Comparison of ENCODE assay signal across 8 mouse cellular contexts in genomic region chr11:74526180-74527158, GRCm38 (mm10).
A peak's percentile ranks its signal among the peaks of the same experiment; 100 is the strongest.
DNase-seq lines count a peak whose midpoint lies in the region; ATAC-seq and TF ChIP-seq lines count a peak whose summit lies in the region.

No protein-coding gene starts in this region.

- ATAC-seq in midbrain, embryonic 14.5 days (ENCODE audit: low FRiP score, low TSS enrichment): no peak
- no peak for ATAC-seq in midbrain, embryonic 15.5 days (replicated peaks)
- ATAC-seq in forebrain, postnatal 0 days: no peak
- no peak for ATAC-seq in hindbrain, embryonic 11.5 days (ENCODE audit: low FRiP score)
- ATAC-seq in limb, embryonic 11.5 days (ENCODE audit: insufficient number of reproducible peaks, low FRiP score, low TSS enrichment, low read depth): no peak

- TF ChIP-seq CTCF in forebrain, postnatal 0 days (IDR thresholded peaks at IDR 0.05; ENCODE audit: low read depth): peak; percentile 74

- peak; percentile 53 for DNase-seq in midbrain, embryonic 14.5 days
- peak; percentile 48 for DNase-seq in adrenal gland, postnatal 25 days
- DNase-seq in forebrain, postnatal 0 days: peak; percentile 69
- DNase-seq in hindbrain, embryonic 11.5 days (ENCODE audit: low spot score): peak; percentile 48
- DNase-seq in limb, embryonic 11.5 days (ENCODE audit: low spot score): peak; percentile 66
- DNase-seq in naive thymus-derived CD4-positive, alpha-beta T cell, adult 2 months (ENCODE audit: low read depth): peak; percentile 70
- no peak for DNase-seq in c-Kit-positive CD71-positive TER-119-positive erythroid progenitor cells, embryonic 14.5 days (ENCODE audit: low spot score)

- H3K27ac ChIP-seq in midbrain, embryonic 14.5 days (replicated peaks; ENCODE audit: low read depth, low read length): no peak overlapping the region
- no peak overlapping the region for H3K27ac ChIP-seq in midbrain, embryonic 15.5 days
- peak overlapping the region; percentile 46 for H3K27ac ChIP-seq in forebrain, postnatal 0 days (ENCODE audit: low read depth, low read length)
- H3K27ac ChIP-seq in hindbrain, embryonic 11.5 days (ENCODE audit: low read depth, low read length): no peak overlapping the region
- no peak overlapping the region for H3K27ac ChIP-seq in limb, embryonic 11.5 days (replicated peaks; ENCODE audit: low read depth, low read length)

- WGBS in midbrain, embryonic 14.5 days: 19% methylated on average over 18 of the region's 18 CpGs
- 20% methylated on average over 18 of the region's 18 CpGs for WGBS in midbrain, embryonic 15.5 days
- WGBS in forebrain, postnatal 0 days: 17% methylated on average over 18 of the region's 18 CpGs
- 23% methylated on average over 18 of the region's 18 CpGs for WGBS in hindbrain, embryonic 11.5 days
- WGBS in limb, embryonic 11.5 days: 18% methylated on average over 18 of the region's 18 CpGs

- H3K9me3 ChIP-seq in midbrain, embryonic 14.5 days (ENCODE audit: control insufficient read depth, low read length): no peaks in the 10 kb centered on the region
- H3K9me3 ChIP-seq in midbrain, embryonic 15.5 days: no peaks in the 10 kb centered on the region
- H3K9me3 ChIP-seq in forebrain, postnatal 0 days (ENCODE audit: low read length): no peaks in the 10 kb centered on the region
- no peaks in the 10 kb centered on the region for H3K9me3 ChIP-seq in hindbrain, embryonic 11.5 days (ENCODE audit: control insufficient read depth, low read length)
- H3K9me3 ChIP-seq in limb, embryonic 11.5 days (ENCODE audit: control insufficient read depth, low read length): no peaks in the 10 kb centered on the region

- peaks cover 17% of the 10 kb centered on the region; the same call in 1 of the 2 replicates for H3K27me3 ChIP-seq in midbrain, embryonic 14.5 days (ENCODE audit: control insufficient read depth, insufficient read depth, low read length)
- peaks cover 10% of the 10 kb centered on the region for H3K27me3 ChIP-seq in midbrain, embryonic 15.5 days (replicated peaks)
- no peaks in the 10 kb centered on the region; the same call in 1 of the 2 replicates for H3K27me3 ChIP-seq in forebrain, postnatal 0 days (ENCODE audit: insufficient read depth, low read length)
- peaks cover 22% of the 10 kb centered on the region for H3K27me3 ChIP-seq in hindbrain, embryonic 11.5 days (ENCODE audit: control insufficient read depth, insufficient read depth, low read length)
- peaks cover 32% of the 10 kb centered on the region for H3K27me3 ChIP-seq in limb, embryonic 11.5 days (ENCODE audit: control insufficient read depth, insufficient read depth, low read length)

- no peak overlapping the region for H3K4me3 ChIP-seq in midbrain, embryonic 14.5 days (replicated peaks; ENCODE audit: low read depth, low read length)
- no peak overlapping the region for H3K4me3 ChIP-seq in midbrain, embryonic 15.5 days
- peak overlapping the region; percentile 11; the same call in 1 of the 2 replicates for H3K4me3 ChIP-seq in forebrain, postnatal 0 days (ENCODE audit: low read depth, low read length)
- no peak overlapping the region for H3K4me3 ChIP-seq in hindbrain, embryonic 11.5 days (ENCODE audit: low read depth, low read length)
- H3K4me3 ChIP-seq in limb, embryonic 11.5 days (ENCODE audit: low read depth, low read length): 0 out of 2 replicates have a peak overlapping the region, but pooled peaks have one; percentile 7

- peak overlapping the region; percentile 7; the same call in 1 of the 2 replicates for H3K4me2 ChIP-seq in midbrain, embryonic 14.5 days (ENCODE audit: low read length)
- no peak overlapping the region for H3K4me2 ChIP-seq in midbrain, embryonic 15.5 days
- H3K4me2 ChIP-seq in forebrain, postnatal 0 days (ENCODE audit: low read depth): peak overlapping the region; percentile 38
- no peak overlapping the region; the same call in 1 of the 2 replicates for H3K4me2 ChIP-seq in hindbrain, embryonic 11.5 days (replicated peaks; ENCODE audit: low read depth, low read length)
- peak overlapping the region; percentile 31 for H3K4me2 ChIP-seq in limb, embryonic 11.5 days (ENCODE audit: low read depth, severe bottlenecking)

- H3K9ac ChIP-seq in midbrain, embryonic 14.5 days (replicated peaks; ENCODE audit: low read length): no peak overlapping the region
- H3K9ac ChIP-seq in midbrain, embryonic 15.5 days: no peak overlapping the region
- no peak overlapping the region for H3K9ac ChIP-seq in forebrain, postnatal 0 days
- H3K9ac ChIP-seq in hindbrain, embryonic 11.5 days (ENCODE audit: low read depth, low read length): no peak overlapping the region
- H3K9ac ChIP-seq in limb, embryonic 11.5 days (ENCODE audit: low read length): no peak overlapping the region

- H3K36me3 ChIP-seq in midbrain, embryonic 14.5 days (ENCODE audit: control insufficient read depth, insufficient read depth, low read length): no peaks in the 10 kb centered on the region
- no peaks in the 10 kb centered on the region for H3K36me3 ChIP-seq in midbrain, embryonic 15.5 days (replicated peaks)
- no peaks in the 10 kb centered on the region for H3K36me3 ChIP-seq in forebrain, postnatal 0 days (ENCODE audit: insufficient read depth)
- no peaks in the 10 kb centered on the region for H3K36me3 ChIP-seq in hindbrain, embryonic 11.5 days (ENCODE audit: control insufficient read depth, insufficient read depth, low read length)
- no peaks in the 10 kb centered on the region for H3K36me3 ChIP-seq in limb, embryonic 11.5 days (ENCODE audit: control insufficient read depth, insufficient read depth, low read length)

- H3K4me1 ChIP-seq in midbrain, embryonic 14.5 days (ENCODE audit: control insufficient read depth, insufficient read depth, low read length): peaks cover 18% of the 10 kb centered on the region
- peaks cover 29% of the 10 kb centered on the region for H3K4me1 ChIP-seq in midbrain, embryonic 15.5 days
- H3K4me1 ChIP-seq in forebrain, postnatal 0 days (ENCODE audit: insufficient read depth): peaks cover 11% of the 10 kb centered on the region
- peaks cover 4% of the 10 kb centered on the region; the same call in 1 of the 2 replicates for H3K4me1 ChIP-seq in hindbrain, embryonic 11.5 days (replicated peaks; ENCODE audit: control insufficient read depth, insufficient read depth, low read length)
- peaks cover 9% of the 10 kb centered on the region; the same call in 1 of the 2 replicates for H3K4me1 ChIP-seq in limb, embryonic 11.5 days (ENCODE audit: control insufficient read depth, insufficient read depth, low read length)

Comparison
In these comparisons a context has a peak if more than half of its experiments do, and no peak if none do; other contexts are left out.
1. H3K4me2 ChIP-seq: peak in midbrain, embryonic 14.5 days (single experiment), forebrain, postnatal 0 days (single experiment) and limb, embryonic 11.5 days (single experiment); none in midbrain, embryonic 15.5 days (single experiment) and hindbrain, embryonic 11.5 days (single experiment).
2. H3K4me3 ChIP-seq: peak in forebrain, postnatal 0 days (single experiment) and limb, embryonic 11.5 days (single experiment); none in midbrain, embryonic 14.5 days (single experiment), midbrain, embryonic 15.5 days (single experiment) and hindbrain, embryonic 11.5 days (single experiment).